Comparison of ENCODE assay signal across 28 mouse cellular contexts in the genomic region with DNA sequence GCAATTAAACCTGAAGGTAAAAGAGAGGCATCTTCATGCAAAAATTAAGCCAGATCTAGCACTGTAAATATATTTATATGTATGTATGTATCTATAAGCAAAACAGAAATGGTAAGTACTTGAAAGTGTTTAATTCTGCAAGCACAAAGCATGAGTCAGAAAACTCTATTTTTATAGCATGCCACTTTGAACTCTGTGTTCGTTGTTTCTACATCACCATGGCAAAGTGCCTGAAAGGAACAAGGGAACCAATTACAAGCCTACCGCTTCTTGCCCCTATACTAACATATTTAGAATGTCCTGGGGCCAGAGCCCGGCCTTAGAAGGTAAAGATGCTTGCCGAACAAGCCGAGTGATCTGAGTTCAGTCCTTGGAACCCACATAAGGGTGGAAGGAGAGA.
DNase-seq lines count a peak whose midpoint lies in the region; ATAC-seq and TF ChIP-seq lines count a peak whose summit lies in the region.
"Had no signal": no experiment of that assay in that cellular context is flagged by ENCODE, and none has a peak within 500 bp of the region (broad histone marks: within the 10 kb centered on the region; RNA-seq: fewer than 3 reads in every experiment).

No protein-coding gene starts in this region.

- no peak overlapping the region for H3K4me3 ChIP-seq in lung, embryonic 16.5 days (ENCODE audit: low read length)
- H3K4me3 ChIP-seq in left cerebral cortex, adult 2 months = no peak overlapping the region
- H3K4me3 ChIP-seq: embryonic facial prominence, embryonic 12.5 days; embryonic facial prominence, embryonic 15.5 days; erythroblast, embryonic 14.5 days; forebrain, embryonic 12.5 days; forebrain, embryonic 15.5 days; heart, adult 2 months; heart, embryonic 10.5 days; heart, embryonic 13.5 days; hindbrain, embryonic 13.5 days; intestine, embryonic 15.5 days had no signal

- no peak overlapping the region for H3K4me2 ChIP-seq in lung, embryonic 16.5 days (ENCODE audit: low read depth, low read length)
- H3K4me2 ChIP-seq: embryonic facial prominence, embryonic 12.5 days; embryonic facial prominence, embryonic 15.5 days; forebrain, embryonic 12.5 days; forebrain, embryonic 15.5 days; heart, embryonic 13.5 days; hindbrain, embryonic 13.5 days; intestine, embryonic 15.5 days had no signal

- H3K36me3 ChIP-seq in lung, embryonic 16.5 days (ENCODE audit: control insufficient read depth, insufficient read depth, low read length) = no peaks in the 10 kb centered on the region
- H3K36me3 ChIP-seq: embryonic facial prominence, embryonic 12.5 days; embryonic facial prominence, embryonic 15.5 days; forebrain, embryonic 12.5 days; forebrain, embryonic 15.5 days; heart, embryonic 10.5 days; heart, embryonic 13.5 days; hindbrain, embryonic 13.5 days; intestine, embryonic 15.5 days had no signal

- TF ChIP-seq CTCF in left cerebral cortex, adult 2 months (IDR thresholded peaks at IDR 0.05) = no peak

- peak overlapping the region; percentile 21; the same call in 1 of the 2 replicates for H3K27ac ChIP-seq in lung, embryonic 16.5 days (ENCODE audit: low read length)
- no peak overlapping the region for H3K27ac ChIP-seq in left cerebral cortex, adult 2 months
- H3K27ac ChIP-seq: embryonic facial prominence, embryonic 12.5 days; embryonic facial prominence, embryonic 15.5 days; forebrain, embryonic 12.5 days; forebrain, embryonic 15.5 days; heart, adult 2 months; heart, embryonic 10.5 days; heart, embryonic 13.5 days; hindbrain, embryonic 13.5 days; intestine, embryonic 15.5 days had no signal

- no peak for ATAC-seq in lung, embryonic 16.5 days (ENCODE audit: low read depth)
- ATAC-seq: activated CD4-positive, CD25-positive, alpha-beta regulatory T cell, adult 4 months; CD4-positive, CD25-positive, alpha-beta regulatory T cell, adult 4 months; forebrain, embryonic 15.5 days; hindbrain, embryonic 16.5 days; intestine, embryonic 15.5 days had no signal

- intact Hi-C loops in left cerebral cortex, adult 2 months (cut with DNase I) = no loop called here

- no peaks in the 10 kb centered on the region for H3K27me3 ChIP-seq in lung, embryonic 16.5 days (ENCODE audit: control insufficient read depth, insufficient read depth, low read depth, low read length)
- H3K27me3 ChIP-seq: embryonic facial prominence, embryonic 12.5 days; embryonic facial prominence, embryonic 15.5 days; heart, embryonic 13.5 days; intestine, embryonic 15.5 days had no signal

- no peak for DNase-seq in lung, postnatal 14 days
- DNase-seq in 3T3-L1 (ENCODE audit: low read depth, low spot score) (peak; percentile 70), 416B (ENCODE audit: low read depth) (peak; percentile 56), adipocyte (ENCODE audit: low spot score) (peak; percentile 50)
- DNase-seq in left cerebral cortex, adult 2 months (ENCODE audit: extremely low spot score in 1 of 2, low spot score in 2 of 2) = no peak
- no peak for DNase-seq in thymus, adult 18-20 months
- DNase-seq in cerebellum, postnatal 36 days = no peak
- DNase-seq: adrenal gland, postnatal 14 days; B cell, adult 2 months; cerebellum, adult 11-12 months; cerebellum, adult 8-10 months; cerebellum, postnatal 10 days; gastrocnemius, postnatal 25 days; heart, adult 2 months; heart, postnatal 14 days had no signal

- H3K9ac ChIP-seq in lung, embryonic 16.5 days (ENCODE audit: low read length) = no peak overlapping the region
- H3K9ac ChIP-seq: embryonic facial prominence, embryonic 12.5 days; embryonic facial prominence, embryonic 15.5 days; forebrain, embryonic 12.5 days; forebrain, embryonic 15.5 days; heart, embryonic 13.5 days; hindbrain, embryonic 13.5 days; intestine, embryonic 15.5 days had no signal

- peaks cover 6% of the 10 kb centered on the region; the same call in 1 of the 2 replicates for H3K4me1 ChIP-seq in lung, embryonic 16.5 days (replicated peaks; ENCODE audit: control insufficient read depth, insufficient read depth, low read length)

- WGBS in lung, embryonic 16.5 days = 62% methylated on average over 5 of the region's 5 CpGs

- no peaks in the 10 kb centered on the region for H3K9me3 ChIP-seq in lung, embryonic 16.5 days (ENCODE audit: control insufficient read depth, low read length)
- H3K9me3 ChIP-seq: embryonic facial prominence, embryonic 12.5 days; embryonic facial prominence, embryonic 15.5 days; forebrain, embryonic 12.5 days; forebrain, embryonic 15.5 days; heart, embryonic 10.5 days; heart, embryonic 13.5 days; hindbrain, embryonic 13.5 days; intestine, embryonic 15.5 days had no signal

Comparison
In these comparisons a context has a peak if more than half of its experiments do, and no peak if none do; other contexts are left out.
1. DNase-seq: peak in 3T3-L1 (single experiment), 416B (single experiment) and adipocyte (single experiment); none in lung, postnatal 14 days (single experiment), left cerebral cortex, adult 2 months (0 of 2), thymus, adult 18-20 months (0 of 2) and cerebellum, postnatal 36 days (0 of 2).